Mouse (Mus musculus) myocyte (in vitro differentiated cells): ENCODE data around the gene Mvp.

Experiments
- CEBPB ChIP-seq: IDR thresholded peaks from 2 replicates; pipeline ENCODE4 v1.6.1; 2011; ENCODE audit warnings: mild to moderate bottlenecking, moderate library complexity; ENCODE audit not compliant: poor library complexity, insufficient read depth, severe bottlenecking
- MYOD1 ChIP-seq, 3 experiments: IDR thresholded peaks; one replicate each; pipeline ENCODE4 v1.6.1; 2011; ENCODE audit warnings: control low read depth in 2 of 3, low read depth in 2 of 3, mild to moderate bottlenecking in 2 of 3, moderate library complexity in 1 of 3; ENCODE audit not compliant: insufficient read length in 2 of 3, control insufficient read depth in 1 of 3
- POLR2A ChIP-seq: IDR thresholded peaks from one replicate; pipeline ENCODE4 v1.6.1; 2011; ENCODE audit warnings: low read depth, mild to moderate bottlenecking, control low read depth, moderate library complexity; ENCODE audit not compliant: insufficient read length
- POLR2AphosphoS2 ChIP-seq: IDR thresholded peaks from one replicate; pipeline ENCODE4 v1.6.1; 2011; ENCODE audit warnings: low read depth, control low read depth; ENCODE audit not compliant: insufficient read length
- TCF12 ChIP-seq: IDR thresholded peaks from one replicate; pipeline ENCODE4 v1.6.1; 2011; ENCODE audit warnings: mild to moderate bottlenecking, control low read depth; ENCODE audit not compliant: poor library complexity, insufficient read depth, severe bottlenecking
- USF1 ChIP-seq: IDR thresholded peaks from one replicate; pipeline ENCODE4 v1.6.1; 2011; ENCODE audit warnings: low read depth, mild to moderate bottlenecking, control low read depth, moderate library complexity

DNA sequence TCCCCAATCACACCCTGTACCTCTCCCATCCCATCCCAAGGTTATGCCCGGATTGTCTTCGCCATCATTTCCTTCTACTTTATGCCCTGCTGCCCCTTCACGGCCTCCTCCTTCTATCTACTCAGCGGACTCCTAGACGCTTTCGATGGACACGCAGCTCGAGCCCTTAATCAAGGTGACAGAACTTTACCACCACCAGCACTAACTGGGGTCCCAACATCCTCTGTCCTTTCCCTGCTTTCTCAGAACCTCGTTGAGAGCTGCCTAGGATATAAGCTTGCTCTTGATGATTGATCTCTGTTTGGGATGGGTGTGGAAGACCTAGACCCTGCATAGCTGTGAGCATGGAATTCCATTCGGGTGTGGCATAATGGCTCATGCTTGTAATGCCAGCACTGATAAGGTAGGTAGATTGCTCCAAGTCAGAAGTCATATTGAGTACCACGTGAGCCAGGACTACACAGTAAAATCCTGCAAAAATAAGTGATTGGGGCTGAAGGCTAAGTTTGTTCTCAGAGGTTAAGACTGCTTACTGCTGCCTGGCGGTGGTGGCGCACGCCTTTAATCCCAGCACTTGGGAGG is 37.5 kb downstream of the Mvp start:
- no peak for TF ChIP-seq MYOD1 (IDR thresholded peaks at IDR 0.05; ENCODE audit: control insufficient read depth in 1 of 3, insufficient read length in 2 of 3, low read depth in 2 of 3)
- no peak for TF ChIP-seq POLR2A
- no peak for TF ChIP-seq POLR2AphosphoS2
- no peak for TF ChIP-seq CEBPB
- TF ChIP-seq USF1 = no peak
- TF ChIP-seq TCF12 = no peak
